Mouse (Mus musculus) yolk sac, embryonic 10.5 days (tissue): ENCODE data around the gene Shld2.

ENCODE experiments used
- DNase-seq: peaks from one replicate; pipeline ENCODE4 v3.0.0-alpha.2; 2017; ENCODE audit warnings: low spot score

Shld2 gene

GRCm38 (mm10) chr14:34310234-34310965 lies at the start of gene Shld2, which contains the start of gene Glud1:
Shld2 (minus strand) TSS chr14:34310493.
Glud1 (plus strand) TSS chr14:34310727.
- peak; percentile 97 for DNase-seq

- DNase-seq: no peak
Observed at GRCm38 (mm10) chr14:34359676-34360244, 49.5 kb upstream of the Shld2 start.

GRCm38 (mm10) chr14:34357671-34358455 lies 47.6 kb upstream of the Shld2 start:
- no peak for DNase-seq

GRCm38 (mm10) chr14:34355301-34355700 lies 45.0 kb upstream of the Shld2 start, which contains the start of gene Fam25c:
Fam25c (minus strand) TSS chr14:34355433.
- no peak for DNase-seq

GRCm38 (mm10) chr14:34354456-34354855 lies 44.2 kb upstream of the Shld2 start:
- no peak for DNase-seq

- DNase-seq: no peak
Observed at GRCm38 (mm10) chr14:34353326-34353725, 43.0 kb upstream of the Shld2 start.

- DNase-seq: no peak
Observed at GRCm38 (mm10) chr14:34352523-34352922, 42.2 kb upstream of the Shld2 start.

- DNase-seq: no peak
Observed at GRCm38 (mm10) chr14:34351660-34352059, 41.4 kb upstream of the Shld2 start.

- peak; percentile 50 for DNase-seq
Observed at GRCm38 (mm10) chr14:34349007-34349406, 38.7 kb upstream of the Shld2 start.

- DNase-seq: no peak
Observed at GRCm38 (mm10) chr14:34348301-34348700, 38.0 kb upstream of the Shld2 start.

GRCm38 (mm10) chr14:34347084-34347483 lies 36.8 kb upstream of the Shld2 start:
- no peak for DNase-seq

- DNase-seq: peak; percentile 32
Observed at GRCm38 (mm10) chr14:34345771-34346566, 35.7 kb upstream of the Shld2 start.

GRCm38 (mm10) chr14:34344361-34344760 lies 34.1 kb upstream of the Shld2 start:
- no peak for DNase-seq

- no peak for DNase-seq
Observed at GRCm38 (mm10) chr14:34343078-34343477, 32.8 kb upstream of the Shld2 start.

- DNase-seq: no peak
Observed at GRCm38 (mm10) chr14:34341993-34342392, 31.7 kb upstream of the Shld2 start.

GRCm38 (mm10) chr14:34339446-34339845 lies 29.2 kb upstream of the Shld2 start:
- no peak for DNase-seq

- no peak for DNase-seq
Observed at GRCm38 (mm10) chr14:34332476-34332875, 22.2 kb upstream of the Shld2 start.

- no peak for DNase-seq
Observed at GRCm38 (mm10) chr14:34331886-34332285, 21.6 kb upstream of the Shld2 start.

- DNase-seq: no peak
Observed at GRCm38 (mm10) chr14:34330657-34331158, 20.4 kb upstream of the Shld2 start.

- DNase-seq: no peak
Observed at GRCm38 (mm10) chr14:34327618-34328017, 17.3 kb upstream of the Shld2 start.

GRCm38 (mm10) chr14:34326606-34327005 lies 16.3 kb upstream of the Shld2 start:
- no peak for DNase-seq

- DNase-seq: no peak
Observed at GRCm38 (mm10) chr14:34323576-34324085, 13.3 kb upstream of the Shld2 start.
